Mouse (Mus musculus) midbrain, embryonic 13.5 days (tissue): ENCODE results near the gene Tns2. TPM values are rescaled to one million over a fixed set of nuclear protein-coding genes. Genes with fewer than 3 reads are reported as not detected.

Experiments used
- ATAC-seq: fragments of 200-750 bp; cut with Nextera tagmentation; 2 replicates; pipeline ENCODE4 v1.8.0; 2017; ENCODE audit warnings: mild to moderate bottlenecking, moderate TSS enrichment, moderate library complexity
- H3K27ac ChIP-seq: fragments of 300-500 bp; sonication (generic); 2 replicates; pipeline ENCODE4 v1.5.1; 2015; ENCODE audit warnings: inconsistent platforms, mild to moderate bottlenecking, moderate library complexity
- H3K27me3 ChIP-seq: fragments of 300-500 bp; sonication (generic); 2 replicates; pipeline ENCODE4 v1.6.1; 2015; ENCODE audit warnings: mild to moderate bottlenecking, inconsistent platforms
- H3K36me3 ChIP-seq: fragments of 300-500 bp; sonication (generic); 2 replicates; pipeline ENCODE4 v1.6.1; 2015; ENCODE audit warnings: mild to moderate bottlenecking, inconsistent platforms
- H3K4me1 ChIP-seq: fragments of 300-500 bp; sonication (generic); replicated peaks from 2 replicates; pipeline ENCODE4 v1.6.1; 2015; ENCODE audit warnings: inconsistent platforms
- H3K4me2 ChIP-seq: fragments of 300-500 bp; sonication (generic); replicated peaks from 2 replicates; pipeline ENCODE4 v1.6.1; 2015; ENCODE audit warnings: moderate library complexity, mild to moderate bottlenecking, inconsistent platforms
- H3K4me3 ChIP-seq: fragments of 300-500 bp; sonication (generic); replicated peaks from 2 replicates; pipeline ENCODE4 v1.5.1; 2015; ENCODE audit warnings: mild to moderate bottlenecking, inconsistent platforms
- H3K9ac ChIP-seq: fragments of 300-500 bp; sonication (generic); replicated peaks from 2 replicates; pipeline ENCODE4 v1.6.1; 2015; ENCODE audit warnings: mild to moderate bottlenecking, inconsistent platforms
- H3K9me3 ChIP-seq: fragments of 300-500 bp; sonication (generic); 2 replicates; pipeline ENCODE4 v1.6.1; 2016; ENCODE audit warnings: mild to moderate bottlenecking, inconsistent platforms
- WGBS: fragments of 180-500 bp; shearing (Covaris S2); methylation state at CpG from one replicate; pipeline ENCODE4 v1.1.7; 2015; 5-methylcytosine and 5-hydroxymethylcytosine counted together
- polyA plus RNA-seq: library from polyadenylated mRNA; unstranded; fragments of >200 nt; fragmentation: Nextera tagmentation; extraction: Ambion mirVana; gene quantifications from 2 replicates; pipeline ENCODE4 v1.2.1, GENCODE M21; 2015

Gene Tns2
- polyA plus RNA-seq, 1 experiment from 2014 or later, result 6.1 TPM

- H3K9ac ChIP-seq, result no peak overlapping the region
- H3K4me3 ChIP-seq, result no peak overlapping the region
- WGBS, result 90% methylated on average over 7 of the region's 7 CpGs
- H3K36me3 ChIP-seq, result peaks cover 45% of the 10 kb centered on the region
- H3K4me1 ChIP-seq, result peaks cover 9% of the 10 kb centered on the region; the same call in 1 of the 2 replicates
- no peak overlapping the region for H3K27ac ChIP-seq
- no peak overlapping the region for H3K4me2 ChIP-seq
- no peaks in the 10 kb centered on the region for H3K9me3 ChIP-seq
- no peaks in the 10 kb centered on the region for H3K27me3 ChIP-seq
- ATAC-seq, result no peak
Observed at GRCm38 (mm10) chr15:102114651-102115260, 14.5 kb downstream of the Tns2 start.

DNA sequence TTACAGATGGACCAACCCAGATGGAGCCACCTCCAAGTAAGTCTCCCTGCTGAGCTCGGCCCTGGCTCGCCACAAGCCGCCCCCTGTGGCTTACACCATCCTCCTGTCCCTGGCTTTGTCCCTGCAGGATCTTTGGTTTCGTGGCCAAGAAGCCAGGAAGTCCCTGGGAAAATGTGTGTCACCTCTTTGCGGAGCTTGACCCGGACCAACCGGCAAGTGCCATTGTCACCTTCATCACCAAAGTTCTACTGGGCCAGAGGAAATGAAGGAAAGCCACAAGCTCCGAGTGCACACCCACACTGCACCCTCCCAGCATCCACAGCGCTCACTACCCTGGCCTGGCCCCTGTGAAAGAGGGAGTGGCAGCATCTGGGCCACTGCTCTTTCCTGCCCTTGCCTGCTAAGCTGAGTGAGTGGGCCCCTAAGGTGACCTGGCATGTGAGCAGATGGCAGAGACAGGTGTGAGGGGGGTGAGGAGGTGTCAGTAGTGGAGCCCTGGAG is 15.6 kb downstream of the Tns2 start:
- H3K27ac ChIP-seq, result no peak overlapping the region
- no peaks in the 10 kb centered on the region for H3K9me3 ChIP-seq
- peaks cover 9% of the 10 kb centered on the region; the same call in 1 of the 2 replicates for H3K4me1 ChIP-seq
- WGBS, result 67% methylated on average over 9 of the region's 9 CpGs
- ATAC-seq, result no peak
- peaks cover 55% of the 10 kb centered on the region for H3K36me3 ChIP-seq
- no peaks in the 10 kb centered on the region for H3K27me3 ChIP-seq
- no peak overlapping the region for H3K9ac ChIP-seq
- H3K4me2 ChIP-seq, result no peak overlapping the region
- H3K4me3 ChIP-seq, result no peak overlapping the region

- Histone ChIP-seq H3K36me3 (peaks cover 66% of the 10 kb centered on the region), H3K9ac (no peak overlapping the region), H3K4me1 (peaks cover 9% of the 10 kb centered on the region; the same call in 1 of the 2 replicates), H3K9me3 (no peaks in the 10 kb centered on the region), H3K4me3 (no peak overlapping the region), H3K27ac (peak overlapping the region; percentile 60), H3K27me3 (no peaks in the 10 kb centered on the region), H3K4me2 (no peak overlapping the region)
- peak; percentile 70 for ATAC-seq
- WGBS, result 80% methylated on average over 11 of the region's 11 CpGs
Observed at GRCm38 (mm10) chr15:102116753-102117415, 16.7 kb downstream of the Tns2 start.

- Histone ChIP-seq H3K9ac (no peak overlapping the region; the same call in 1 of the 2 replicates), H3K4me1 (peaks cover 9% of the 10 kb centered on the region; the same call in 1 of the 2 replicates), H3K36me3 (peaks cover 74% of the 10 kb centered on the region), H3K4me2 (no peak overlapping the region), H3K27me3 (no peaks in the 10 kb centered on the region), H3K4me3 (no peak overlapping the region), H3K9me3 (no peaks in the 10 kb centered on the region), H3K27ac (peak overlapping the region; percentile 60; the same call in 1 of the 2 replicates)
- ATAC-seq, result peak; percentile 28; the same call in 1 of the 2 replicates
- 83% methylated on average over 19 of the region's 19 CpGs for WGBS
Observed at GRCm38 (mm10) chr15:102117461-102118443, 17.5 kb downstream of the Tns2 start.

GRCm38 (mm10) chr15:102118591-102118990 is 18.4 kb downstream of the Tns2 start:
- Histone ChIP-seq H3K4me3 (no peak overlapping the region), H3K27me3 (no peaks in the 10 kb centered on the region), H3K4me2 (no peak overlapping the region), H3K9ac (no peak overlapping the region; the same call in 1 of the 2 replicates), H3K27ac (no peak overlapping the region), H3K4me1 (peaks cover 9% of the 10 kb centered on the region; the same call in 1 of the 2 replicates), H3K9me3 (no peaks in the 10 kb centered on the region), H3K36me3 (peaks cover 80% of the 10 kb centered on the region)
- no peak for ATAC-seq
- 89% methylated on average over 4 of the region's 4 CpGs for WGBS

DNA sequence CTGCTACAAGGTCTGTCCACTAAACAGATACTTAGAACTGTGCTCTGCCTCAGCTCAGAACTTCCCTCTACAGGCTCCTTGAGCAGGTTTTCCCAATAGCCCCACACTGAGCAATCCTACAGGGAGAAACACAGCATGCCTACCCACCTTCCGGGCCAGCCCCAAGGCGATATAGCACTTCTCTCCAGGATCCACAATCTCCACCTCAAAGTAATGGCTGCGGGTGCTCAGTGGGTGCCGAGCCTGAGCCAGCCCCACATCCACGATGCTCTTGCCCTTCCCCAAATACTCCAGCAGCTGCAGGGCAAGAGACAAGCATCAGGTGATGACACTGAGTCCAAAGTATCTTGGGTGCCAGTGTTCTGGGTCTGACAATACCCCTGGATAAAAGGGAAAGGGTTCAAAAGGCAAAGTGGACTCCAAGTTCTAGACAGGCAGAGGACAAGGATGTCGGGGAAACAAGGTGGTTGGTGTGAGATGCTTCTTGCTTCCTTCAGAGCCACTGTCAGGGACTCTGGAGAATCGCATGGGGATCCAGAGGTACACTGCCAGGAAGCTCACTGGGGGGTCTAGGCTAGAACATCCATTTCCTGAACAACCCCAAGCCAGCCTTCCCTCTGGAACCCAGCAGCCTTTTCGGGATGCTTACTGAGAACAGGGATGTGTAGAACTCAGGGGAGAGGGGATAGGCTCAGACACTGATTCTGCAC is 19.1 kb downstream of the Tns2 start:
- H3K9ac ChIP-seq, result no peak overlapping the region
- H3K9me3 ChIP-seq, result no peaks in the 10 kb centered on the region
- no peak overlapping the region for H3K4me2 ChIP-seq
- WGBS, result 80% methylated on average over 8 of the region's 8 CpGs
- peaks cover 82% of the 10 kb centered on the region for H3K36me3 ChIP-seq
- no peak for ATAC-seq
- no peaks in the 10 kb centered on the region for H3K27me3 ChIP-seq
- H3K27ac ChIP-seq, result no peak overlapping the region
- H3K4me1 ChIP-seq, result peaks cover 9% of the 10 kb centered on the region; the same call in 1 of the 2 replicates
- H3K4me3 ChIP-seq, result no peak overlapping the region

DNA sequence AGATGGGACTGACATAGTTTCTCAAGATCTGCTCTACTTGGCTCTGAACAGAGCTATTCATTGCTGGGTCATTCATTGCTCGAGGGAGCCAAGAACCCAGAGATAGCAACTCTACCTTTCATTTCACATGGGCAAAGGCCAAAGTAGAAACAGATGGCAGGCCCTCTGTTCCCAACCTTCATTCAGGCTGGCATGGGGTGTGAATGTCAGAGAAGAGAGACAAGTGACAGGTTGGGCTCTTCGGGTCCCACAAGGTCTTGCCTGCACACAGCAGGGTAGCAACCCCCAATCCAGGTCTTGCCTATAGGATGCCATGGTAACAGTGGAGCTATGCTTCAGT is 19.6 kb downstream of the Tns2 start:
- Histone ChIP-seq H3K27ac (no peak overlapping the region), H3K4me3 (no peak overlapping the region), H3K4me2 (no peak overlapping the region), H3K9me3 (no peaks in the 10 kb centered on the region), H3K36me3 (peaks cover 87% of the 10 kb centered on the region), H3K4me1 (peaks cover 9% of the 10 kb centered on the region; the same call in 1 of the 2 replicates), H3K27me3 (no peaks in the 10 kb centered on the region), H3K9ac (no peak overlapping the region)
- WGBS, result 72% methylated on average over 2 of the region's 2 CpGs
- no peak for ATAC-seq

GRCm38 (mm10) chr15:102120530-102120929 is 20.3 kb downstream of the Tns2 start:
- peaks cover 9% of the 10 kb centered on the region; the same call in 1 of the 2 replicates for H3K4me1 ChIP-seq
- no peaks in the 10 kb centered on the region for H3K27me3 ChIP-seq
- no peak overlapping the region for H3K4me3 ChIP-seq
- no peak overlapping the region for H3K27ac ChIP-seq
- no peak overlapping the region for H3K4me2 ChIP-seq
- no peak overlapping the region for H3K9ac ChIP-seq
- no peaks in the 10 kb centered on the region for H3K9me3 ChIP-seq
- H3K36me3 ChIP-seq, result peaks cover 91% of the 10 kb centered on the region
- 93% methylated on average over 5 of the region's 5 CpGs for WGBS
- ATAC-seq, result no peak

- Histone ChIP-seq H3K9ac (no peak overlapping the region), H3K9me3 (no peaks in the 10 kb centered on the region), H3K27me3 (no peaks in the 10 kb centered on the region), H3K4me2 (no peak overlapping the region), H3K27ac (no peak overlapping the region), H3K36me3 (peaks cover 89% of the 10 kb centered on the region), H3K4me1 (no peaks in the 10 kb centered on the region), H3K4me3 (no peak overlapping the region)
- WGBS, result 91% methylated on average over 2 of the region's 2 CpGs
- ATAC-seq, result no peak
Observed at GRCm38 (mm10) chr15:102126303-102126702, 26.1 kb downstream of the Tns2 start.

- no peak overlapping the region for H3K4me2 ChIP-seq
- H3K27me3 ChIP-seq, result no peaks in the 10 kb centered on the region
- H3K27ac ChIP-seq, result no peak overlapping the region
- H3K9ac ChIP-seq, result no peak overlapping the region
- H3K4me3 ChIP-seq, result no peak overlapping the region
- WGBS, result 94% methylated on average over 9 of the region's 9 CpGs
- H3K36me3 ChIP-seq, result peaks cover 51% of the 10 kb centered on the region
- H3K4me1 ChIP-seq, result peaks cover 20% of the 10 kb centered on the region
- H3K9me3 ChIP-seq, result no peaks in the 10 kb centered on the region
- ATAC-seq, result no peak
Observed at GRCm38 (mm10) chr15:102133314-102133713, 33.1 kb downstream of the Tns2 start.

GRCm38 (mm10) chr15:102134709-102135108 is 34.5 kb downstream of the Tns2 start:
- Histone ChIP-seq H3K9ac (no peak overlapping the region), H3K4me1 (peaks cover 20% of the 10 kb centered on the region), H3K27me3 (no peaks in the 10 kb centered on the region), H3K4me3 (peak overlapping the region; percentile 79), H3K9me3 (no peaks in the 10 kb centered on the region), H3K27ac (no peak overlapping the region), H3K4me2 (peak overlapping the region; percentile 73), H3K36me3 (peaks cover 37% of the 10 kb centered on the region)
- ATAC-seq, result no peak
- 90% methylated on average over 2 of the region's 2 CpGs for WGBS
